Mouse (Mus musculus) naive thymus-derived CD4-positive, alpha-beta T cell, adult 5 months (primary cell): ENCODE results near the gene Gdf10. TPM values are rescaled to one million over a fixed set of nuclear protein-coding genes. Genes with fewer than 3 reads are reported as not detected.

Source experiments
- polyA plus RNA-seq: library from polyadenylated mRNA; unstranded; fragments of 100-300 nt; shearing (Covaris generic); gene quantifications from one replicate; pipeline ENCODE4 v1.2.1, GENCODE M21; 2017

Gdf10 gene
- polyA plus RNA-seq = not detected

DNA sequence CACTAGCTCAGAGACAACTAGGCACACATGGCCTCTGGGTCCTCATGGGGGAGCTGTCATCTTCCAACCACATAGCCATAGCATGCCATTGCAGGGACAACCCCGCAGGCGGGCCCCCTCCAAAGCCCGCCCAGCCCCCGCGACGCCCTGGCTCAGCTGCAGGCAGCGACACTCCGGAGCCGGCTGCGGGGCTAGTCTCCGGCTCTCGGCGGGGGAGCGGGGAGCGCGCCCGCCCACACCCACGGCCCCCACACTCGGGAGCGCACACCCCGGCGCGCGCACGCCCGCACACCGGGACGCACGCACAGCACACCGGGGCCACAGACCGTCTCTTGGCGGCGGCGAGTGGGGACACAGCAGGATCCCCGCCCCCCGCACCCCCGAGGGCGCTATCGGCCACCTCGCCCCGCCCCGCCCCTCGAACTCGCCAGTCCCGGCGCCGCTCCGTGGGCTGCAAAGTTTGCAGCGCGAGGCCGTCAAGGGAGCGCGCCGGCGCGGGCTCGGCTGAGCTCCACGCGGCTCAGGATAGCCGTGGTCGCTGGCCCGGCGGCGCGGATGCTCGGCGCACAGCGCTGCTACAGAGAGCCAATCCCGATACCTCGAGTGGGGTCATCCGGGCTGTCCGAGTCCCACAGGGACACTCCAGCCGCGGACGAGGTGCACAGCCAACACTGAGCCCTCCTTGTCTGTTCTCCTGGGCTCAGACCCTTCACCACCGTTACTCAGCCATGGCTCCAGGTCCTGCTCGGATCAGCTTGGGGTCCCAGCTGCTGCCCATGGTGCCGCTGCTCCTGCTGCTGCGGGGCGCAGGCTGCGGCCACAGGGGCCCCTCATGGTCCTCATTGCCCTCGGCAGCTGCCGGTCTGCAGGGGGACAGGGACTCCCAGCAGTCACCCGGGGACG is at the start of gene Gdf10:
Gene Gdf10 (plus strand): TSS at position 420 of the 903 bp plus-strand sequence.

DNA sequence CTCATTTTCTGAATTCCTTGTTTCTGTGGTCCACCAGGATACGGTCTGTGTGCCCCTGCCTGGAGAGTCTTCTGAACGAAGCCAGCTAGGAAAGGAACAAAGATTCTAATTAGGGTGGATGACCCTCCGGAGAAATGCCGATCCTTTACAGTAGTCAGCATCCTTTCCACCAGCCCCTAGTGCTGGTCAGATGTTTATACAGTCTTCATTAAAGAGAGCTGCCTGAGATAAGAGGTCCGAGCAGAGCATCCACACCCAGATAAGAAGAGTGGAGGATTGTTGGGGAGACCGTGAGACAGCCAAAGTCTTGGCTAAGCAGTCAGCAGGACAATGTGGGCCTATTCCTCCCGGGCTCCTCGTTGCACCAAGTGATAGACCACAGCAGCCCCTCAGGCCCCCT is 17.4 kb downstream of the Gdf10 start, which contains the start of gene Gdf2:
Gene Gdf2 (plus strand): TSS at position 301 of the 400 bp plus-strand sequence.

DNA sequence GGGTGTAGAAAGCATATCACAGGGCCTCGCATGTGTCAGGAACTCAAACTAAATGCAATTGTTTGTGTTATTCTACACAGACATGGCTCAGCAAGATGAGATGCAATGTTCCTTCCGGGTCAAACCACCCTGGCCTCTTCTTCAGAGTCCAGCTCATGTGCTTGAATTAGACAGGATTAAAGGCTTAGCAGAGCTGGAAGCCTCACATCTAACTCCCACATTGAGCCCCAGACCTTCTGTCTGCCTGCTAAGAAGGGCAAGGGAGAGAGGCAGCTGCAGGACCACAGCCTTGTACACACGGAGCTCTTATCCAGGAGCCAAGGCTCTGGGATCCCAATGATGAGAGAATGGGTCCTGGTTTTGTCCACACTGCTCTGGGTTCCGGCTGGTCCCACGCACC is 30.4 kb downstream of the Gdf10 start, which contains the start of gene Rbp3:
Gene Rbp3 (plus strand): TSS at position 243 of the 400 bp plus-strand sequence.

GRCm38 (mm10) chr14:33978604-33979059 is 55.2 kb downstream of the Gdf10 start, which contains the start of gene Zfp488:
Gene Zfp488 (minus strand): TSS chr14:33978764.

Other genes starting within 250 kb of the Gdf10 start
- not detected for gene Gdf2, start 17.5 kb downstream of the Gdf10 start, polyA plus RNA-seq
- not detected for gene Rbp3, start 30.4 kb downstream of the Gdf10 start, polyA plus RNA-seq
- 0.07 TPM for gene Zfp488, start 55.2 kb downstream of the Gdf10 start, polyA plus RNA-seq
- not detected for gene Gm30083, start 91.6 kb downstream of the Gdf10 start, polyA plus RNA-seq
- gene Gm5460, start 93.2 kb downstream of the Gdf10 start, polyA plus RNA-seq = not detected
- not detected for gene Antxrl, start 129.1 kb downstream of the Gdf10 start, polyA plus RNA-seq
- not detected for gene Anxa8, start 162.4 kb downstream of the Gdf10 start, polyA plus RNA-seq
- not detected for gene A630023A22Rik, start 179.2 kb downstream of the Gdf10 start, polyA plus RNA-seq
- not detected for gene Npy4r, start 228.9 kb downstream of the Gdf10 start, polyA plus RNA-seq